Mouse (Mus musculus): ENCODE results near the gene Cadm4.

DNA sequence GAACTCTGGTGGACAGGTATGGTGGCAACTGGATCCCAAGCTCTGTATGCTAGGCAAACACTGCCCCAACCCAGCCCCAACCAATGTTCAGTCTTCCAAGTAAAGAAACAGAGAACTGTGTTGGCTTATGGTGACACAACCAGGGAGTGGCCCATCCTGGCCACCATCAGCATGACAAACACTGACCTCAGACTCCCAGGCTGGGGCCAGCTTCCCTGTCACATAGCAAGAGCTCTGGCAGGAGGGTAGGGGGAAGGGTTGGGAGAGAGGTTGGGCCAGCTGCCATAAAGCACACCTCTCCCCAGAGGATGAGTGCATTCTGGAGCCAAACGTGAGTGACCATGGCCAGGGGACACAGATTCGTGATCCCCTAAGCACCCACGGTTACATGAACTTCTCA lies 22.0 kb upstream of the Cadm4 start:
- TF ChIP-seq CTCF (conservative IDR thresholded peaks at IDR 0.05; ENCODE audit: low read length) (no peak), POU5F1 (IDR thresholded peaks at IDR 0.05; ENCODE audit: borderline replicate concordance, low read length) (no peak), NANOG (IDR thresholded peaks at IDR 0.05; ENCODE audit: borderline replicate concordance, low read length) (no peak)

Measured in E14TG2a.4 (cell line).